Mouse (Mus musculus) embryonic fibroblast, embryonic 13.5 days (primary cell): ENCODE results near the gene Pin1. TPM values are rescaled to one million over a fixed set of nuclear protein-coding genes. Genes with fewer than 3 reads are reported as not detected.

Source experiments
- H3K27ac ChIP-seq: 2 replicates; pipeline ENCODE4 v1.5.1; 2012; ENCODE audit warnings: low read length, control low read depth, inconsistent platforms; ENCODE audit not compliant: insufficient read depth
- H3K4me1 ChIP-seq: 2 replicates; pipeline ENCODE4 v1.6.1; 2011; ENCODE audit warnings: low read length; ENCODE audit not compliant: control insufficient read depth, insufficient read depth
- H3K4me3 ChIP-seq: 2 replicates; pipeline ENCODE4 v1.5.1; 2011; ENCODE audit warnings: mild to moderate bottlenecking, control low read depth, low read length; ENCODE audit not compliant: insufficient read depth
- CTCF ChIP-seq: IDR thresholded peaks from 2 replicates; pipeline ENCODE4 v1.5.1; 2011; ENCODE audit warnings: mild to moderate bottlenecking, control low read depth, low read length, moderate library complexity, borderline replicate concordance; ENCODE audit not compliant: insufficient read depth
- POLR2A ChIP-seq: IDR thresholded peaks from 2 replicates; pipeline ENCODE4 v1.6.1; 2011; ENCODE audit warnings: low read depth, mild to moderate bottlenecking, control low read depth, low read length, moderate library complexity
- polyA plus RNA-seq: library from polyadenylated mRNA; stranded (reverse); fragments of >200 nt; gene quantifications from 2 replicates; pipeline ENCODE4 v1.2.4, GENCODE M21; 2011; ENCODE audit warnings: low read depth; ENCODE audit not compliant: missing spikeins, insufficient read length

The Pin1 gene
- polyA plus RNA-seq, 1 experiment, result 18.6 TPM

- Histone ChIP-seq H3K4me1 (no peaks in the 10 kb centered on the region), H3K27ac (no peak overlapping the region), H3K4me3 (no peak overlapping the region)
- TF ChIP-seq POLR2A (no peak), CTCF (no peak)
Observed at GRCm38 (mm10) chr9:20696107-20696712, 44.3 kb downstream of the Pin1 start.

GRCm38 (mm10) chr9:20697466-20697865 lies 45.6 kb downstream of the Pin1 start:
- no peak overlapping the region for H3K4me3 ChIP-seq
- no peak overlapping the region for H3K27ac ChIP-seq
- TF ChIP-seq CTCF (no peak), POLR2A (no peak)
- H3K4me1 ChIP-seq, result no peaks in the 10 kb centered on the region

DNA sequence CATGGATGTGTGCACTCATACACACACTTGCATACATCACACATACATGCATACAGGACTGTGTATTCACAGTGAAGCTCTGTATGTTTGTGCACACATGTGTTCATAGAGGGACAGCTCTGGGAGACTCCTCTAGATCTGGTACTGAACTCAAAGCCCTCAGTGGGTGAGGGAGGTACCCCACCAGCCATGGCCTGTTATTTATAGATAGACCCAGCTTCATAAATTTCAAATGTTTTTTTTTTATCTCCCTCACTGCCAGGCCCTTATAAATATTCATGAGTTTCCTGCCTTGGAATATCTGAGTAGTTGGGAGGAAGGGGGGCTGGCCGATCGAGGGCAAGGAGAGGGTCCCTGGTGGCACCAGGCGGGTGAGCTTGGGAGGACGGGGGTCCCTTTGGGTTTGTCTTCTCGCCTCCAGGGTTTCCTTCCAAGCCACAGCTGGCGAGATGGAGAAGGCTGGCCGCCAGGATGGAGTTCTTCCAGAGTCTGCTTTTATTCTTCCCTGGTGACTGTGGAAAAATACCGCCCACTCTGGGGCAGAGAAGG lies 52.0 kb downstream of the Pin1 start:
- H3K4me3 ChIP-seq, result no peak overlapping the region
- H3K27ac ChIP-seq, result no peak overlapping the region
- no peak for TF ChIP-seq CTCF
- TF ChIP-seq POLR2A, result no peak
- no peaks in the 10 kb centered on the region for H3K4me1 ChIP-seq

DNA sequence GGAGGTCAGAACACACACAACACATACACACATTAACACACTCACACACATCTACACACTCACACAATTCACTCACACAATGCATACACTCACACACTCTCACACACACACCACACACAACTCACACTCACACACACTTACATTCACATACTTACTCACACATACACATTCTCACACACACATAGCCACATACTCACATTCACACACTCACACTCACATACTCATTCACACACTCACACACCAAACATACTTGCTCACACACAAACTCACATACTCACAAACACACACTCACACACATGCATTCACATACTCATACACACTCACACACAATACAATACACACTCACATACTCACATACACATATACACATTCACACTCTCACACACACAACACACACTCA lies 53.5 kb downstream of the Pin1 start:
- Histone ChIP-seq H3K4me1 (no peaks in the 10 kb centered on the region), H3K4me3 (no peak overlapping the region), H3K27ac (no peak overlapping the region)
- 0 out of 2 replicates have a peak, but pooled peaks have one; percentile 15 for TF ChIP-seq POLR2A
- TF ChIP-seq CTCF, result 0 out of 2 replicates have a peak, but pooled peaks have one; percentile 3

- H3K27ac ChIP-seq, result no peak overlapping the region
- H3K4me1 ChIP-seq, result no peaks in the 10 kb centered on the region
- TF ChIP-seq CTCF (no peak), POLR2A (no peak)
- H3K4me3 ChIP-seq, result no peak overlapping the region
Observed at GRCm38 (mm10) chr9:20705981-20706380, 54.1 kb downstream of the Pin1 start.

- Histone ChIP-seq H3K4me1 (no peaks in the 10 kb centered on the region), H3K27ac (no peak overlapping the region), H3K4me3 (no peak overlapping the region)
- TF ChIP-seq CTCF, result no peak
Observed at GRCm38 (mm10) chr9:20710471-20710870, 58.6 kb downstream of the Pin1 start.

GRCm38 (mm10) chr9:20712934-20713477 lies 61.1 kb downstream of the Pin1 start:
- H3K27ac ChIP-seq, result no peak overlapping the region
- TF ChIP-seq CTCF, result no peak
- no peak for TF ChIP-seq POLR2A
- H3K4me3 ChIP-seq, result no peak overlapping the region
- no peaks in the 10 kb centered on the region for H3K4me1 ChIP-seq

DNA sequence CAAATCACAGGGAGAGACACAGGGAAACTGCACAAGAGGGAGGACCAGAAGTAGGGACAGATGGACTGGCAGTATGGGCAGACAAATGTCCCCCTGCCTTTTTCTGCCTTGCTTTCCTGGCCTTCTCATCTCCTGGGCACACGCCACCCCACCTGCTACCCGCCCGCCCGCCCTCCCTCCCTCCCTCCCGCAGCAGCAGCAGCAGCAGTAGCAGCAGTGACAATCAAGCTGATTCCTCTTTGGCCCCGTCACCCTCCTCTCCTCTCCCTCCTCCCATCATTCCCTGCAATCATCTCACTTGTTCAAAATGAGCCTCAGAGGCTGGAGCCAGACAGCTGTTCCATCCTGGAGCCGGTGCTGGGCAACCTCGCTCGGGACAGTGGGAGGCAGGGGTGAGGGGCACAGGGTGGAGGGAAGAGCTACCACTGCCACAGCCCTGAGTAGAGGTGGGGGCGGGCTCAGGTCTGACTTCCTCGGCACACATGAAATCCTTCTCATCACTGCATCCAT lies 61.6 kb downstream of the Pin1 start:
- TF ChIP-seq POLR2A, result no peak
- TF ChIP-seq CTCF, result no peak
- H3K27ac ChIP-seq, result no peak overlapping the region

DNA sequence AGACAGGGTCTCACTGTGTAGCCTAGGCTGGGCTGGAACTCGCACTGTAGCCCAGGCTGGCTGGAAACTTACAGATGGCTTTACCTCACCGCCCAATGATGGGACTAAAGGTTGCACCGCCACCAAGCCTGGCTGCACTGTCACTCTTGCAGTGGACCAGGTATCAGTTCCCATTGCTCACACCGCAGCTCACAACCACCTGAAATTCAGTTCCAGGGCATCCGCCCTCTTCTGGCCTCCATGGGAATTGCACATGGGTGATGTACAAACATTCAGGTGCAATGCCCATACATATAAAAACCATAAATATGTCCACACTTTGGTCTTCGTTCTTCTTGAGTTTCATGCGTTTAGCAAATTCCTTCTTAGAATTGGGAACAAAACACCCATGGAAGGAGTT lies 63.4 kb downstream of the Pin1 start:
- H3K4me1 ChIP-seq, result no peaks in the 10 kb centered on the region
- H3K27ac ChIP-seq, result no peak overlapping the region
- no peak for TF ChIP-seq CTCF
- no peak for TF ChIP-seq POLR2A
- H3K4me3 ChIP-seq, result no peak overlapping the region

More for the DNA sequence above, 61.6 kb downstream of the Pin1 start:
- H3K4me3 ChIP-seq, result no peak overlapping the region
- no peaks in the 10 kb centered on the region for H3K4me1 ChIP-seq

Other genes with a start within 250 kb of the Pin1 start
- 31.4 and 33.7 TPM in 2 replicates for gene Zfp26, start 191.9 kb upstream of the Pin1 start, polyA plus RNA-seq
- 18.6 and 20.5 TPM in 2 replicates for gene Zfp426, start 159.3 kb upstream of the Pin1 start, polyA plus RNA-seq
- 74.5 and 108 TPM in 2 replicates for gene Zfp266, start 130.7 kb upstream of the Pin1 start, polyA plus RNA-seq
- 9.1 TPM in 2 replicates for gene Zfp846, start 70.8 kb upstream of the Pin1 start, polyA plus RNA-seq
- 243 and 252 TPM in 2 replicates for gene Ubl5, start 9.2 kb upstream of the Pin1 start, polyA plus RNA-seq
- 18.3 and 18.9 TPM in 2 replicates for gene Fbxl12, start 7.3 kb upstream of the Pin1 start, polyA plus RNA-seq
- gene Olfm2, start 94.3 kb downstream of the Pin1 start, polyA plus RNA-seq, result 3.6 and 6.5 TPM in 2 replicates
- 68.7 and 71.7 TPM in 2 replicates for gene Col5a3, start 163.0 kb downstream of the Pin1 start, polyA plus RNA-seq
- gene Rdh8, start 166.4 kb downstream of the Pin1 start, polyA plus RNA-seq, result not detected in 2 replicates
- 14.7 and 25.3 TPM in 2 replicates for gene A230050P20Rik, start 216.5 kb downstream of the Pin1 start, polyA plus RNA-seq
- gene Angptl6, start 227.6 kb downstream of the Pin1 start, polyA plus RNA-seq, result 2.9 and 4.9 TPM in 2 replicates
- gene Ppan, start 236.1 kb downstream of the Pin1 start, polyA plus RNA-seq, result 31.1 and 34.5 TPM in 2 replicates
- gene Eif3g, start 246.5 kb downstream of the Pin1 start, polyA plus RNA-seq, result 106 and 107 TPM in 2 replicates